Mouse (Mus musculus) ovary, postnatal 36 days (tissue): Measurements from ENCODE around the gene Eme1.
A peak's percentile ranks its signal among the peaks of the same experiment; 100 is the strongest.
"Not testable (repeated sequence)": the region's sequence is repeated elsewhere in the genome, so short reads cannot be mapped to it uniquely, and the experiment has no call there.

Experiments used
- DNase-seq: peaks from one replicate; pipeline ENCODE4 v3.0.0; 2022; ENCODE audit warnings: low spot score, mixed read lengths

Gene Eme1

DNA sequence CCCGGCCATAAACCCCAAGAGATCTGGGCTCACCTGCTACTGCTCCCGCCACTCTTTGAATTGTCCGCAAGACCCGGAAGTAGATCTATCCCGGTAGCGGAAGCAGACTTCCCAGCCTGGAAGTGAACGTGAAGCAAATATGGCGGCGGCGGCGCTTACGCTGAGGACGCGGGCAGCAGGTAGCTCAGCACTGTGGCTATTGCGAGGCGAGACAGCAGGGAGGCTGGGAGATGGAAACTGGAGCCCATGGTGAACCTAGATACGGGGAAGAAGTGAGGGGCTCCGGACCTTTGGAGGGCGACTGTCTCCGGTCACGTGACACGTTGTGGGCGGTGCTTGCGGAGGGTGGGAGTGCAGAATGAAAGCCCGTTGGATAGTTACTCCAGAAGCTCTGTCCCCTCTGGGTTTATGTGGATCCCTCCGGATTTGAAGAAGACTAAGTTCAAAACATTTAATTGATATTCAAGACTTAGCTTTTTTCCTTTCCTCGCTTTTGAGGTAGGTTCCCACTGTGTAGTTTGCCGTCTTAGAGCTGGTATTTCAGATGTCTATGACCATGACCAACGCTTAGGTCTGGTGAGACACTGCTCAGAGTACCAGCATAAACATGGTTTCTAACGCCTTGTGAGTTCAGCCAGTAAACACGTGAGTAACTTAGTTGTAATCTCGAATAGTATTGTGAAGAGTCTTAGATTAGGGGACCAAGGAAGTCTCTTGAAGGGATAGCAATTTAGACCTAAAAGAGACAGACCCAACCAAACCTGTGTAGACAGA lies at the start of gene Eme1, which contains the start of gene Mrpl27:
Gene Eme1 (minus strand): TSS at position 302 of the 774 bp plus-strand sequence.
Gene Mrpl27 (plus strand): TSS at position 105 of the 774 bp plus-strand sequence.
- peak; percentile 82 for DNase-seq

DNA sequence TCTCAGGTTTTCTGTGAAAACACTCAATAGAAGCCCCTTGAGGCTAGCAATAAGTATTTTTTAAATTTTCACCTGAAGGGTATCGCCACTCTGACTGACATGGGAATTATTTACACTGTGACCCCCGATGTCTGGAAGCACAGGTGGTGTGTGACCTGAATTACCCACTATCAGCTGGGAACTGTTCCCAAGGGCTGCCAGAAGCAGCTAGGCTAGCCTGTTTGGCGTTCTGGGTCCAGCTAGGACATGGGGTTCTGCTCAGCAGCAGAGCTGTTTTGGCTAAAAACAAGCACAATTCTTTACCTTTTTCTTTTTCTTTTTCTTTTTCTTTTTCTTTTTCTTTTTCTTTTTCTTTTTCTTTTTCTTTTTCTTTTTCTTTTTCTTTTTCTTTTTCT lies 48.4 kb upstream of the Eme1 start:
- no peak for DNase-seq

DNA sequence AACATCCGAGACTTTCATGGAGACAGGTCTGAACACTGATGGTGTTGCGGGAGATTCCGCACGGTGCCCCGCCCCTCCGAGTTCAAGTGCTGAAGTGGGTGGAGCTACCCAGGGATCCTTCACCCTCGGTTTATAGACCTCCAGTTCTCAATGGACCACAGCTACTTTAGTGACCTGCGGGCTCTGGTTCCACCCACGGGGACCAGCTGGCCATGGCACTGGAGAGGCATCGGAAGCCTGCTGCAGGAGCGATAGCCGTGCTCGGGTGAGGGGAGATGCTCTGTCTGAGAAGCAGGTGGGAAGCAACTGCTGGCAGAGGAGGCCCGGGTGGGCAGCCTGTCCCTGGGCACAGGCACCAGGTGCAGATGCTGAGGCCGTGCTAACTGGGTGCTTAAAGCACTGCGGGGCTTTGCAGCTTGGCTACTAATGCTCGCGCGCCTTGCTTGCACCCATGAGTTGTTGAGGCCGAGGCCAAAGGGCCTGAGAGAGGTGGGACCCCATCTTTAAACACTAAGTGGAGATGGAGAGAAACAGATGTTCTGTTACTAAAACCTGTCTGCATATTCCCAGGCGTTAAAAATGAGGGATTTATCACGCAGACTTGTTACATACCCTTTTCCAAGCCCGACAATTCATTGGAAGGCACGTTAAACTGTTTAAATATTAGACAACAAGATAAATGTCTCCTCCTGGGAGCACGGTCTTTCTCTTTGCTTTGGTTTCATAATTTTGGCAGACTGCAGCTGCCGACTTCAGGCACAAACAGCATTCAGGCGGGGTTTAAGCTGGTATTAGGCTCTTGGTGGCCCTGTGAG lies 47.8 kb upstream of the Eme1 start:
- DNase-seq, result no peak

DNA sequence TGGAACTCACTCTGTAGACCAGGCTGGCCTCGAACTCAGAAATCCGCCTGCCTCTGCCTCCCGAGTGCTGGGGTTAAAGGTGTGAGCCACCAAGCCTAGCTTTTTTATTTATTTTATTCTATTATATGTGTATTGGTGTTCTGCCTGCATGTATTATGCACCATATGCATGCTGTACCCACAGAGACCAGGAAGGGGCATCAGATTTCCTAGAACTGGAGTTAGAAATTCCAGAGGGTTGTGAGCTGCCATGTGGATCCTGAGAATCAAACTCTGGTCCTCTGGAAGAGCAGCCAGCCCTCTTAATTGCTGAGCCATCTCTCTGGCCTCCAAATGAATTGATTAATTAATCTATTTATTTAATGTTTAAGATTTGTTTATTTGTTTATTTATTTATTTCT lies 45.6 kb upstream of the Eme1 start:
- no peak for DNase-seq

DNA sequence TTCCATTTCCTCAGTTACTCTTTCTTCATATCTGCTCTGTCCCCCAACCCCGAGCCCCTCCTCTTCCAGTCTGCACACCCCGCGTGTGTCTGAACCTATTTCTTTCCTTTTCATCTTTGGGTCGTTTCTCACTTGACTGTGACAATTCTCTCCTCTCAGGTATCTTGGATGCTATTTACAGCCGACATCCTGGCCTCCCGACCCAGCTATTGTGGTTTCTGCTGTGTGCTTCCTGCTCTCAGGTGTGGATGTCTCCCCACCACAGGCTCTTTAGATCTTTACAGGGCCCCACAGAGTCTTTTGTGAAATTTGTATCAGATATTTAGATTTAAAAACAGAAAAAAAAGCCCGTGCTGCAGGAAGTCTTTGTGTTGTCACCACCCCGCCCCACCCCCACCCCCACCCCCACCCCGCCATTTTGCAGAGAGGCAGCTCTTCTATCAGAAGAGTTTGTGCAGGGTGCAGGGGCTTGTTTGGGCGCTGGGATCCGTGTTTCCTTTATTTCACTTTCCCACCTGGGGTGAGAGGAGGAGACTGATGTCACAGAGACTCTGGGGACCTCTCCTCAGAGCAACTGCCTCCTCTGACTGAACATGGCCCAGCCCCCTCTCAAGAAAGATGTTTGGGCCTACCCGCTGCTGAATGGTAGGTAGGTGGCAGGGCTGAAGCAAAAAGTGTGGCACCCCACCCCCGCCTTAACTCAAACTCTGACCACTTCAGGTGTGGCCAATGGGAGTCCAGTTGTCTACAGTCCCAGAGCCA lies 44.1 kb upstream of the Eme1 start:
- DNase-seq, result no peak

DNA sequence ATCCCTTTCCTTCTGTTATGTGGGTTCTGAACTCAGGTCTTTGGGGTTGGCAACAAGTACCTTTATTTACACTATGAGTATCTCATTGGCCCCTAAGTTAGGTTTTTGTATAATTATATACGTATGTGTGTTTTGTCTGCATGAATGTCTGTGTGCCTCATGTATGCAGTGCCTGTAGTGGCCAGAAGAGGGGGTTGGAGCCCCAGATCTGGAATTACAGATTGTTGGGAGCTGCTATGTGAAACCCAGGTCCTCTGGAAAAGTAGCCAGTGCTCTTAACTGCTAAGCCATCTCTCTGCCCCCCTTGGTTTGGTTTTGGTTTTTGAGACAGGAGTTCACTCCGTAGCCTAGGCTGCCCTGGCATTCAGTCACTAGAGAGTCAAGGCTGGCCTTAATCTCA lies 43.4 kb upstream of the Eme1 start:
- no peak for DNase-seq

DNA sequence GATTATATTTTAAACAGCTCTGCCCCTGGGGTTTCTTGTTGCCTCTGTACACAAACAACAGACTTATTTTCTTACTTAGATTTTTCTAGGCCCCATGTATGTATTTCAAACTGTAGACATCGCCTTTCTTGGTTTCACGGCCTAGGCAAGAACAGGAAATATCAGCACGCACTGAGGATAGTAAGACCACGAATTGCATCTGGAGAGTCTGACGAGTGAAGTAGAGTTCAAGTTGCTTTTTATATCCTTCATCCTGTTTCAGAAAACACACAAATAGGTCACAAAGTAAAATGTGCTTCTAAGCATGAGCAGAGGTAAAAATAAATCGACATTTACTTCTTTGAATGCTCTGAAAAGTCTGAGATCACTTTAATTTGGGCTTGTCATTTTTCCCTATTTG lies 41.7 kb upstream of the Eme1 start:
- DNase-seq, result no peak

DNA sequence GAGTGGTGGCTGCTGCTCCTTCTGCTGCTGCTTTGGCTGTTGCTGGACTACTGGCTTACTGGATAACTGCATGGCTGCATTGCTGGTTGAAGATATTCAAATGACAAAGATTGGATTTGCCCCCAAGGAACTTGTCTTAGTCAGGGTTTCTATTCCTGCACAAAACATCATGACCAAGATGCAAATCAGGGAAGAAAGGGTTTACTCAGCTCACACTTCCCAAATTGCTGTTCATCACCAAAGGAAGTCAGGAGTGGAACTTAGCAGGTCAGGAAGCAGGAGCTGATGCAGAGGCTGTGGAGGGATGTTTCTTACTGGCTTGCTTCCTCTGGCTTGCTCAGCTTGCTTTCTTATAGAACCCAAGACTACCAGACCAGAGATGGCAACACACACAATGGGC lies 38.7 kb upstream of the Eme1 start:
- DNase-seq, result not testable (repeated sequence)

DNA sequence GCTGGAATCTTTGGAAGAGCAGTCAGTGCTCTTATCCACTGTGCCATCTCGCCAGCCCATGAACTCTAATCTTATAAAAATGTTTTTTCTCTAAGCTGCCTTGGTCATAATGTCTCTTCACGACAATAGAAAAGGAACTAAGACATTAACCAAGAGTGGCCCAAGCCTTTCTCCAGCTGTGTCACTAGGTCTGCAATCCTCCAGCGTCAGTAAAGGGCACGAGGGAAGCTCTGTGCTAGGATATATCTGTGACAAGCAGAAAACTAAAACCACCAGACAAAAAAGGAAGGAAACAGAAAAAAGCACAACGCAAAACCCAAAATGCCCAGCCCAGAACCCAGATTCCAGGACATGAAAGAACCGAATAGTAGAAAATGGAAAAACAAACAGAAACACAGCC lies 33.4 kb upstream of the Eme1 start:
- DNase-seq, result no peak

DNA sequence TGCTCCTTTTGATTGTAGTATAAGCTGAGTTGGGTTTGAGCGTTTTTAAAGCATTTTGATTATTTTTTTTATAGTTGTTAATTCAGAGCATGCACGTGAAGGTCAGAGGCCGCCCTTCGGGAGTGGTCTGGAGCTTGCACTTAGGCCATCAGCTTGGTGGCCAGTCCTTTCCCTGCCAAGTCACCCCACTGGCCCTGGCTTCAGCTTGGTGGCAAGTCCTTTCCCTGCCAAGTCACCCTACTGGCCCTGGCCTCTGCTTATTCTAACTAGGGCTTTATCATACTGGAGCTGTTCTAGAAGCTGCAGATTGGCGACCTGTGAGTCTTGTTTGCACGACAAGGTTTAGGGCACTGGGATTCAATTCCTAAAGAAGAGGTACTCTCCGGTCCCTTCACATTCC lies 28.7 kb upstream of the Eme1 start:
- no peak for DNase-seq

DNA sequence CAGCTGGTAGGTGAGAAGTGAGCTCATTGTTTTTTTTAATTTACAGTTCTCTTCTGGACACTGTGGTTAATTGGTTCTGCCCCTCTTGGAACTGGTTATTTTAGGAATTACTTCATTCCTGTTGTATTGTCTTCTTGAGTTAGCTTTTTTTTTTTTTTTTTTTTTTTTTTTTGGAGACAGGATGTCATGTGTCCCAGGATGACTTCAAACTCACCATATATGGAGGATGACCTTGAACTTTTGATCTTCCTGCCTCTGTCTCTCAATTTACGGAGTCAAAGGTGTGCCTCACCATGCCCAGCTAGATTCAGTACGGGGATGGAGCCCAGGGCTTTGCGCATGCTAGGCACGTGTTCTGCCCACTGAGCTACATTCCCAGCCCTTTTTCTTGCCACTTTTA lies 27.9 kb upstream of the Eme1 start:
- DNase-seq, result no peak

DNA sequence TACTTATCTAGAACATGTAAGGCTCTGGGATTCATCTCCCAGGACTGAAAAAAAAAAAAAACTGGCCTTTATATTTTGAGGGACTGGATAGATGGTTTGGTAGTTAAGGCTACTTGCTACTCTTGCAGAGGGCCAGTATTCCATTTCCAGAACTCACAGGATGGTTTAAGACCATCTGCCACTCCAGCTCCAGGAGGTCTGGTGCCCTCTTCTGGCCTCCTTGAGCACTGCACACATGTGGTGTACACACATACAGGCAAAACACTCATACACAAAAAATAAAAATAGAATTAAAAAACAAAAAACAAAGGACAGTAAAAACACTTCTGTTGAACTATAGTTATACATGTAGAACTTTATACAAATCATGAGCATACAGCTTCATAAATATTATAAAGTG lies 26.9 kb upstream of the Eme1 start:
- no peak for DNase-seq

DNA sequence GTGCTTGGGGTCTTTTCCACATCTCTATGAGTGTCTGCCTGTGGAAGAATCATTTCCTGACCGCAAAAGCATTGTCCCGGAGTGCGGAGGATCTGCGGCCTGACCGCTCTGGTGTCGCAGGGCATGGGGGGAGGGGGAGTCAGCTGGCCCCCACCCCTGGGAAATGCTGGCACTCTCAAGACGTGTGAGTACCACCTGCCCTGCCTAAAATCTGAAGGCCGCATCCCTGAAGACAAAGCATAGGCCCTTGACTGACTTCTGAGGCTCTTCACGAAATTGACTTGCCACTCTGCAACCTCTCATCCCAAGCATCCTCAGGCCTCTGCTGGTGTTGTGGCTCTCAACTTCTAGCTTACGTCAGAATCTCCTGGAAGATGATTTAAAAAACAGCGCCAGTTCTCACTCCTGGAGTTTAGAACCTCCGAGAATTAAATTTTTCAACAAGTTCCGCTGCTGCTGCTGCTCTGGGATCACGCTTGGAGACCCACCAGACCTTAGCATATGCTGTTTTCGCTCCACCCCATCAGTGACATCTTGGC lies 23.9 kb upstream of the Eme1 start:
- no peak for DNase-seq

DNA sequence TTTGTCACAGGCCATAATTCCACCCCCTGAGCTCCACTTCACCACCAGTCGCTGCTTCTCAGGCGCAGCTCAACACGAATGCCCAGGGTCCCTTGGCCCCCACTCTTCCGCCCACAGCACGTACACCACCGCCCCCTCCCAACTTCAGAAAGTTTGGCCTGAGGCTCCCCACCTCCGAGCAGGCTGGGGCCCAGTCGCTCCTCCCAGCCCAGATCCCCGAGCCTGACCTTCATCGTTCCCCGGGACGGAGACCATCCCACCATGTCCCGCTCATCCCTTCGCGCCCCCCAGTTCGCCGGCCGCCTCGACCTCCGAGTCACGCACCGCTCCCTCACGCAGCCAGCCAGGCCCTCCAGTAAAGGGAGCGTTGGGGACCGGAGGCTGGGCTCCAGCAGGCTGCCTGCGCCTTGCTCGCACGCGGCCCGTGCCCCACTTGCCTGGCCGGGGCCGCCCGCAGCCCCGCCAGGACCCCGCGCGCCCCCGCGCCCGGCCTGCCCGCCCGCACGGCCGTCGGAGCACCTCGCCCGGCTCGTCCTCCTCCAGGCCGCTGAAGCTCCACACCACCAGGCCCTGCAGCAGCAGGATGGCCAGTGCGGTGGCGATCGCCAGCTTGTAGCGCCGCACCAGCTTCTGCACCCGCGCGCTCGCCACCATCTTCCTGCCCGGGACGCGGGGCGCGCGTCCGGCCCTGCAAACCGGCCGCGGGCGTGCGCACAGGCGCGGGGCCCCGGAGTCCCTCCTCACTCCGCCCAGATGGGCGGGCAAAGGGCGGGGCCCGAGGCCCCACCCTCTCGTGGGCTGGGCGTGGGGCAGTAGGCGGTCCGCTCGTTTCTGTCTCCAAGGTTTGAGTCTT lies 23.2 kb upstream of the Eme1 start, which contains the start of gene Xylt2:
Gene Xylt2 (minus strand): TSS at position 762 of the 853 bp plus-strand sequence.
- DNase-seq, result peak; percentile 94

DNA sequence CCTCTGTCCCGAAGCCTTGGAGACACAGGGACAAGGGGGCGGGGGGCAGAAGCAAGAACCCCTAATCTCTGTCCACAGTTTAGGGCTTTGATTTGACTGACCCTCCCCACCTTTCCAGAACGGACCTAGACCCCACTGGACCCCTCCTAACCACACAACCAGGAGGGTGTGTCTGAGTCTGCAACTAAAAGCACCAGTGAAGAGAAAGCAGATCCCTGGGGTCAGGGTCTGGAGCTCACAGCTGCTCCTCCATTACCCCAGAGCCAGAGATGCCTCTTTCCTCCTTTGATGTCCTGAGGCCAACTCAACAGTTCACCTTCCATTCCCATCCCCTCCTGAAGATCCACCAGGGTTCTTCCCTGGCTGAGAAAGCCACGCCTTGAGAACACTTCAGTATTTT lies 22.5 kb upstream of the Eme1 start:
- DNase-seq, result no peak

DNA sequence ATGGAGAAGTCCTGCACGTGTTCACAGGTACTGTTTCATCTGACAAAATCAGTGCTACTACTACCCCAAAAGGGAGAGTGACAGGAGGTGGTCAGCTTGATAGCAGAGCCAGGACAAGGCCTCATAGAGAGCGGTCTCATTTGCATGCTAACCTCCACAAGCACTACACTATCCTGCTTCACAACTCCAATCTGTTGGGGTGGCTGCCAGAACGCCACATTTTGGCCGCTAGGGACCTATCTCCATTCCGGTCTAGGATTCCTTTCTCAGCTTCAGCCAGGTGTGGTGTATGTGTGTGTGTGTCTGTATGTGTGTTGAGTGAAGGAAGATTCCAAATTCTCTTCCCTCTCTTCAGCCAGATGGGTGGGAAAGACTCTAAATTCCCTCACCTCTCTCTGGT lies 21.7 kb upstream of the Eme1 start:
- DNase-seq, result no peak

DNA sequence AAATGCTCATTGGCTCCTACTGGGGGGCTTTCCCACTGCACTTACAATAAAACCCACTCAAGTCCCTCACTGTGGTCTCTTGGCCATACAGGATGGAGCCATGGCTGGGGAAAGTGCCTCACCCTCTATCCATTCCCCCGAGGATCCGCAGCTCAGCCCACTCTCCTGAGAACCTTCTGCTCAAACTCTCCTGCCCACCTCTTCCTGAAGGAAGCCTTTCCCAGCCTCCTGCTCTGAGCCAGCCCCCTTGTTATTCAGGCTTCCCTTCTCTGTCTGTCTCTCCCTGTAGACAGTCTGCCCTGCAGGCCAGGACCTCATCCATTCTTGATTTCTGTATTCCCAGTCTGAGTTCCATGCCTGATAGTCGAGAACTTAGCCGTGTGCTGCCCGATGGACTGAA lies 21.2 kb upstream of the Eme1 start:
- no peak for DNase-seq

DNA sequence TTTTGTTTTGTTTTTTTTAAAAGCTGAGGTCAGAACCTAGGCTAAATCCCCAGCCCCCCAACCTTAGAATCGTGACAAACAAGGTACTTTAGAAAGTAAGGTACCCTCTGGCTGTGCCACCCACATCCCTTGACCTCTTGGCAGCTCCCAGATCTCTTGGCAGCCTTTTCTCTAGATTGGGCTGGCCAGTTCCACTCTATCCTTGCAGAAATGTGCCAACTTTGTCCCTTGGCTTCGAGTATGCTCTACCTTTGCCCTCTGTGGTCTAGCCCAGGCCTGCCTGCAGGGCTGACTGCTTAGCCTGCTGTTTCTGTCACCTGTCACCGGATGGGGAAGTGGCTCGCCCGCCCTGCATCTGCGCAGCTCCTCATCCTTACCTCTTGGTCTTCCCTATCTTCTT lies 11.5 kb upstream of the Eme1 start:
- DNase-seq, result no peak

DNA sequence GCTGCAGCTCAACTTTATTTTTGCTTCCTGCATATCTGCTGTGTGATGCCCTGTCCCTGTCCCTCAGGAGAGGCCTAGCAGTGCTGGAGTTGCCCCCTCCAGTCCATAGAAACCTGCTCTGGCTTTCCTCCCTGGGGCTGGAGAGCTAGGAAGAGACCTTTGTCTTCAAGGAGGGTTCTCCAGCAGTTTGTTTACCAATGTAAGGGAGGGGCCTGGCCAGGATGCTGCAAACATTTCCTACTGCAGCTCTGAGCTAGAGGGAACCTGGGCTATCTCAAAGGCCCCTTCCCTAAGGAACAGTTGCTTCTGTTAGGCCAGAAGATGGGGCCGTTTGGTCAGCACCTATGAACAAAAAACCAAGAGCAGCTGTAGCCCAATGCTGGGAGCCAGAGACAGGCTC lies 7.6 kb upstream of the Eme1 start:
- no peak for DNase-seq

DNA sequence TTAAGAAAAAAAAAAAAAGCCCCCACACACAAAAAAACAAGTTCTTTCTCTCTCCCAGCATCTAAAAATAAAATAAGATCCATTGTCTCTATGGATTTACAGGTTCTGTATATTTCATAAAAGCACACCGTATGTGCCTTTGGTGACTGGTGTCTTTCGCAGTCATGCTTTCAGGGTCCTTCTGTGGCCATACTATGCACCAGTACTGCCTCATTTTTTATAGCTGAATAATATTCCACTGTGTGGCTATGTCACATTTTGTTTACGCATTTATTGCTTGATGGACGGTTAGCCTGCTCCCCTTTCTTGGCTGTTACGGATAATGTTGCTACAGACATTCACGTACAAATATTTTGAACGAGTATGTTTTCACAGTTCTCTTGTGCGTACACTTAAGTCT lies 791 bp downstream of the Eme1 start:
- no peak for DNase-seq

DNA sequence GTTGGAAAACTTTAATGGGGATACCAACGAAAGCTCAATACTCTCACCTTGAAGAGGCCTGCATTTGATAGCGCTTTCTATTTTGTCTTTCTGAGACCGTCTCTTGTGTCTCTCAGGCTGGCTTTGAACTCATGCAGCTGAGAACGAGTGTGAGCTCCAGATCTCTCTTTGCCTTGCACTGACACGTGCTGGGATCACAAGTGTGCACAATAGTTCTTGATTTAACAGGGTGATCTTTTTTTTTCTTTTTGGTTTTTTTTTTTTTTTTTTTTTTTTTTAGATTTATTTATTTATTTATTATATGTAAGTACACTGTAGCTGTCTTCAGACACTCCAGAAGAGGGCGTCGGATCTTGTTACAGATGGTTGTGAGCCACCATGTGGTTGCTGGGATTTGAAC lies 2.5 kb downstream of the Eme1 start:
- DNase-seq, result not testable (repeated sequence)
